Mouse (Mus musculus) heart, adult 2 months (tissue): ENCODE measurements at regions not wholly inside any gene's neighbourhood (a gene's known extent, or its start where the extent isn't known, plus 50 kb on each side); places are given as distances from the start of the nearest gene placed in this dataset.

Experiments
- CTCF ChIP-seq: fragments of 200-600 bp; IDR thresholded peaks from 2 replicates; pipeline ENCODE4 v1.8.1; 2022; ENCODE audit warnings: antibody characterized with exemption, mild to moderate bottlenecking, moderate library complexity
- EP300 ChIP-seq: fragments of 200-500 bp; IDR thresholded peaks from 2 replicates; pipeline ENCODE4 v1.6.1; 2011; ENCODE audit warnings: low read depth, low read length, control low read depth; ENCODE audit not compliant: insufficient read depth
- POLR2A ChIP-seq: fragments of 200-500 bp; IDR thresholded peaks from 2 replicates; pipeline ENCODE4 v1.6.1; 2011; ENCODE audit warnings: mild to moderate bottlenecking, low read depth, low read length, control low read depth; ENCODE audit not compliant: insufficient read depth

- TF ChIP-seq CTCF (no peak), POLR2A (no peak), EP300 (no peak)
These were observed 53.4 kb upstream of the Sgk1 start for GRCm38 (mm10) chr10:21828432-21829061.
